Comparison of ENCODE assay signal across 25 mouse cellular contexts in the genomic region with DNA sequence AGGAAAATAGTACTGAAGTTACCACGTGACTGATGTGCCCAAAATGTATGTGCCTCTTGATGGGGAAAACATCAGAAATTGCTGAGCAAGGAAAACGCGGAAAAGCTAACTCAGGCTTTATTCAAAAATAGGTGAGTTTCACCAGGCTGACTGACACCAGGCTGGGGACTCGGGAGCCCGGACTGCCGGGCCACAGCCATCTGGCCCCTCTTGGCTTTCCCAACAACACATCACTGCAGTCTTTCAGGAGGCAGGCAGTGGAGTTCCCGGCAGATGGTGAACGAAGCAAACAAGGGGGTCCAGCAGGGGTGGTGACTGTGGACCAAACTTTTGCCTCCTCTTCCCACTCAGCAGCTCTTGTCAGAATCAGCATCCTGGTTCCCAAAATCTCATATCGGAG.
"Had no signal": no experiment of that assay in that cellular context is flagged by ENCODE, and none has a peak within 500 bp of the region (broad histone marks: within the 10 kb centered on the region; RNA-seq: fewer than 3 reads in every experiment).

No protein-coding gene starts in this region.

- H3K4me1 ChIP-seq: heart, embryonic 13.5 days; heart, embryonic 15.5 days; kidney, embryonic 15.5 days; liver, embryonic 12.5 days had no signal

- H3K9ac ChIP-seq: heart, embryonic 13.5 days; heart, embryonic 15.5 days; hindbrain, embryonic 13.5 days; hindbrain, embryonic 15.5 days; kidney, embryonic 15.5 days; limb, embryonic 13.5 days; limb, embryonic 15.5 days; liver, embryonic 12.5 days; liver, embryonic 14.5 days had no signal

- DNase-seq: gastrocnemius, adult 2 months; gastrocnemius, postnatal 10 days; gastrocnemius, postnatal 25 days; heart, adult 18-20 months; heart, postnatal 14 days; heart, postnatal 36 days; kidney, adult 11 months; kidney, adult 2 months; kidney, adult 9 months; kidney, postnatal 14 days; kidney, postnatal 36 days; layer of hippocampus, adult 9-11 months; layer of hippocampus, postnatal 36 days had no signal

- H3K9me3 ChIP-seq: heart, embryonic 13.5 days; heart, embryonic 15.5 days; hindbrain, embryonic 13.5 days; hindbrain, embryonic 15.5 days; kidney, embryonic 15.5 days; limb, embryonic 13.5 days; limb, embryonic 15.5 days; liver, embryonic 12.5 days had no signal

- H3K4me3 ChIP-seq: gastrocnemius, adult 2 months; heart, embryonic 13.5 days; heart, embryonic 15.5 days; hindbrain, embryonic 13.5 days; hindbrain, embryonic 15.5 days; kidney, embryonic 15.5 days; left cerebral cortex, adult 2 months; limb, embryonic 13.5 days; limb, embryonic 15.5 days; liver, embryonic 12.5 days had no signal

- H3K36me3 ChIP-seq: heart, embryonic 13.5 days; heart, embryonic 15.5 days; hindbrain, embryonic 13.5 days; hindbrain, embryonic 15.5 days; kidney, embryonic 15.5 days; limb, embryonic 13.5 days; limb, embryonic 15.5 days; liver, embryonic 12.5 days had no signal

- H3K27ac ChIP-seq: gastrocnemius, adult 2 months; heart, embryonic 13.5 days; heart, embryonic 15.5 days; hindbrain, embryonic 13.5 days; hindbrain, embryonic 15.5 days; hindbrain, postnatal 0 days; kidney, embryonic 15.5 days; kidney, postnatal 0 days; left cerebral cortex, adult 2 months; limb, embryonic 13.5 days; limb, embryonic 15.5 days; liver, embryonic 12.5 days; liver, embryonic 14.5 days had no signal
